Mouse (Mus musculus) heart, postnatal 10 days (tissue): ENCODE data around the gene Aip. TPM values are rescaled to one million over a fixed set of nuclear protein-coding genes. Genes with fewer than 3 reads are reported as not detected.
A peak's percentile ranks its signal among the peaks of the same experiment; 100 is the strongest.

ENCODE experiments used
- DNase-seq, 2 experiments: peaks; one replicate each; pipeline ENCODE4 v3.0.0; 2021
- intact Hi-C: fragments of 180-260 bp; cut with DNase I; formaldehyde crosslinking; loops from one replicate; pipeline ENCODE4 v1.15.1; 2025
- total RNA-seq, 2 experiments: library from RNA; stranded (reverse); gene quantifications; 2 replicates each; pipeline ENCODE4 v1.2.3; 2021

Aip gene
- total RNA-seq, 2 experiments from 2014 or later, result 47.7 to 62.6 TPM

DNA sequence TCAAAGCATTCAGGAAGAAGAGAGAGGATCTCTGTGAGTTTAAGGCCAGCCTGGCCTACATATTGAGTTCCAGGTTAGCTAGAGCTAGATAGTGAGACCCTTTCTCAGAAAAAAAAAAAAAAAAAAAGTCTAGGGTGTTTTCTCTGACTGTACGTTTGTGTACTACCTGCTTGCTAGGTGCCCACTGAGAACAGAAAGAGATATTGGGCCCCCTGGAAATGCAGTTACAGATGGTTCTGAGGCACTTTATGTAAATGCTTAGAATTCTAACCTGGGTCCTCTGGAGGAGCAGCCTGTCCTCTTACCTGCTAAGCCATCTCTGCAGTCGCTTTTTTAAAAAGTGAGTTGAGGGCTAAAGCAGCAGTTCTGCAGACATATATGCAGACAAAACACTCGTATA lies 29.9 kb downstream of the Aip start:
- DNase-seq, result no peak
- intact Hi-C loops, result no loop called here

DNA sequence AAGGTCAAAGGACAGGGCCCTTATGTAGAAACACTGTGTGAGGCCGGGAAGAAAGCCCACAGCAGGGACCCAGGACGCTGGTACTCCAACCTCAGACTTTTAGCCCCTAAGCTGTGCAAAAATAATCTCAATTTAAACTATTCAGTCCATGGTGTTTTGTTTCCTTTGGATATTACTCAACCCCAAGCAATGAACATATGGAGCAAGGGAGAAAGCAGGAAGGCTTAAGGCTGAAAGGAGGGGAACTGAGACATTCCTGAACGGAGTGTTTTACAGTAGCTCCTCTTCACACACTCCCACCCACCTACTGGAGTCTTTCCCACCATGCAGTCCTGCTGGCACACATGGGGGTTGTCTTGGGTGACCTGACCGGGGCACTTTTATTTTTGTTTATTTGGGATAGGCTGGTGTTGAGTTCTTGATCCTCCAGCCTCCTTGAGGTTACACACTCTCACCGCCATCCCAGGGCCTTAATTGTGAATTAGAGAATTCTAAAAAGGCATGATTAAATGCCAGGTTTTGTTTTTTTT lies 30.8 kb downstream of the Aip start:
- intact Hi-C loops, result no loop called here
- DNase-seq, result no peak

GRCm38 (mm10) chr19:4094348-4094747 lies 31.3 kb downstream of the Aip start:
- intact Hi-C loops, result no loop called here
- no peak for DNase-seq

GRCm38 (mm10) chr19:4093772-4094171 lies 31.9 kb downstream of the Aip start:
- intact Hi-C loops, result no loop called here
- no peak for DNase-seq

- no peak for DNase-seq
- intact Hi-C loops, result no loop called here
Observed at GRCm38 (mm10) chr19:4092750-4093149, 32.9 kb downstream of the Aip start.

DNA sequence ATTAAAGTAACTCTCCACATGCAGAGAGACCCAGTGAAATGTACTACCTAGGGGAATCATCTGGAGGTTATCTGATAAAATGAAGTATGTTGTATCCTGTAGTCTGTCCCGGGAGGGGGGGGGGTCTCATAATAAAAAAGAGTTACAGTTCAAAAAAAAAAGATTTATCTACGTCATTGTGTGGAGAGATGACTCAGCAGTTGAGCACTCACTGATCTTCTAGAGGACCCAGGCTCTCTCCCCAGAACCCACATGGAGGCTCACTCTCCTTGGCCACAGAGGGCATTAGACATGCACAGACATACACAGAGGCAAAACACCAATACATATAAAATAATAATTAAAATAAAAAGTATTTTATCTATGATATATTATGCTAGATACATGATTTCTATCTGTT lies 34.3 kb downstream of the Aip start:
- DNase-seq, result no peak
- intact Hi-C loops, result no loop called here

GRCm38 (mm10) chr19:4090446-4090845 lies 35.2 kb downstream of the Aip start:
- intact Hi-C loops, result no loop called here
- DNase-seq, result no peak

DNA sequence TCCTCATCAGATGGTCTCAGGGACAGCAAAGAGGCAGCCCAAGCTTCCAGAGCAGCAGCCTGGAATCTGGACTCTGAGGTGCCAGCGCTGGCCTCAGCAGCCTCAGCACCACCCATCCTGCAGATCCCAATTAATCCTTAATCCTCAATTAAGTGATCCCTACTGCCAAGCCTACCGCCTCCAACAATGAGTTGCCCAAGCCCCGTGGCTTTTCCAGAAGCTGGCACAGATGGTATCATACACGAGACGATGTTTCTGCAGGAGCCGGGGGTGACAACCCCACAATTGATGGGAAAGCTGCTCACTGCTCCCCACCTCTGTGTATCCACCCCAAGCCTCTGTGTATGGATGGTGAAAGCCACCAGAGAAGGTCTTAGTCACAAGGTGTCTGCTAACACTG lies 36.5 kb downstream of the Aip start:
- intact Hi-C loops, result no loop called here
- no peak for DNase-seq

DNA sequence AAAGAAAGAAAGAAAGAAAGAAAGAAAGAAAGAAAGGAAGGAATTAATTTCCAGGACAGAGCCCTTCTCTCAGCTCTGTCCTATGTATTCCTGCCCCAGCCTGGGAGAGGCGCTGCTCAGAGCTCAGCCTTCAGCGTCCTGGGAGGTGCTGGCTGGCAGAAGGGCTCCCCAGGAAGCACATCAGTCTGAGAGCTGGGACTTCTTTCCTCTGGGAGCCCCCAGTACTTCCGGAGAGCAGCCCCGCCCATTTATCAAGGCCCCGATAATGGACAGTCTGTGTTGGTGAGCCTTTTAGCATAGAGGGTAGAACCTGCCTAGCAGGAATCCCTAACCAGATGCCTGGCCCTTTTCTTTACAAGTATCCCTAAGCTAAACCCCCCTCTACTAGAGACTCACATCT lies 37.5 kb downstream of the Aip start:
- intact Hi-C loops, result no loop called here
- DNase-seq, result no peak

GRCm38 (mm10) chr19:4087090-4087489 lies 38.6 kb downstream of the Aip start:
- intact Hi-C loops, result no loop called here
- DNase-seq, result peak; percentile 42 to 55

DNA sequence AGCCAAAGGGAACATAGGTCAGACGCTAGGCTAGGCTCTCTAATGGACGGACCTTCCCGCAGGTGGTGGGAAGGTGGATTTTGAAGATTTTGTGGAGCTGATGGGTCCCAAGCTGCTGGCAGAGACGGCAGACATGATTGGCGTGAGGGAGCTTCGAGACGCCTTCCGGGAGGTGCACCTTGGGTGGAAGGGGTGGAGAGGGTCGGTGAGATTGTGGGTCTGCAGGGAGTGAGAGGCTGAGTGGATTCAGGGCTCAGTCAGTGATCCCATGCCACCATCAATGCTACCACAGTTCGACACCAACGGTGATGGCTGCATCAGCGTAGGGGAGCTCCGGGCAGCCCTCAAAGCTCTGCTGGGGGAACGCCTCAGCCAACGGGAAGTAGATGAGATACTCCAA lies 39.5 kb downstream of the Aip start:
- intact Hi-C loops, result no loop called here
- DNase-seq, result no peak

DNA sequence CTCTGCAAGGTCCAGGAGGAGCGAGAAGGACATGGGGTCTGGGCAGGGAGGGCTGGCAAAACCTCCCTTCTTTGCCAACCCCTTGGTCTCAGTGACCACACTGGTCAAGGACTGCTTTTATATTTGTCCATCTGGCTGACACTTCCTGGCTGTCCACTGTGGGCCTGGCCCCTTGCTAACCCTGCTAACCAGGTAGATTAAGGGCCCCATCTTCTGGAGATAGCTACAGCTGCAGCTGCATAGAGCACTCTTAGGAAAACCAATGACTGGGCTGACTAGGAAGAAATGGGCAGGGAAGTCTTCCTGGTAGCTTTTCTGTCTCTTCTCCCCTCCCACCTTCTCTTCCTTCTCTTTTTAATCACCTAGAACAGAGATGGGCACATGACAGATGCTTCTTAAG lies 40.7 kb downstream of the Aip start:
- peak in 1 of 2 experiments; percentile 16 for DNase-seq
- intact Hi-C loops, result loop anchor here (2.0 to 5.0 kb wide), 2 partner anchors 32 to 68 kb away; no protein-coding TSS in a partner anchor

DNA sequence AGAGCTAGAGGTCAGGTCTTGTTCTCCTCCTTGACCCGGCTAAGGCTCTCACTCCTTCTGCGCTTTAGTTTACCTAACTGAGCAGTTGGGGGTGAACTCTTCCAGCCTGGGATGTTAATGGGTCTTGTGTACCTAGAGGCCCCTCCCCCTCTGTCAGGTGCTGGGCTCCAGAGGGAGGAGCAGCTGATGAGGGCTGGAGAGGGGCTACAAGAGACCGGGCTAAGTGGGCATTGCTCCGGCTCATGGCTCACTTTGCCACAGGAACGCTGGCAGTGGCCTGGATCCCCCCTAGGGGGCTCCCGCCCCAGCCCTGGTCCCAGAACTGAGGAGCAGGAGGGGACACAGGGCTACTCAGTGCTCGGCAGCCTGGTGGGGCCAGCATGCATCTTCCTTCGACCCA lies 41.8 kb downstream of the Aip start:
- no peak for DNase-seq
- intact Hi-C loops, result loop anchor here (2.0 to 5.0 kb wide), 2 partner anchors 31 to 67 kb away; no protein-coding TSS in a partner anchor

DNA sequence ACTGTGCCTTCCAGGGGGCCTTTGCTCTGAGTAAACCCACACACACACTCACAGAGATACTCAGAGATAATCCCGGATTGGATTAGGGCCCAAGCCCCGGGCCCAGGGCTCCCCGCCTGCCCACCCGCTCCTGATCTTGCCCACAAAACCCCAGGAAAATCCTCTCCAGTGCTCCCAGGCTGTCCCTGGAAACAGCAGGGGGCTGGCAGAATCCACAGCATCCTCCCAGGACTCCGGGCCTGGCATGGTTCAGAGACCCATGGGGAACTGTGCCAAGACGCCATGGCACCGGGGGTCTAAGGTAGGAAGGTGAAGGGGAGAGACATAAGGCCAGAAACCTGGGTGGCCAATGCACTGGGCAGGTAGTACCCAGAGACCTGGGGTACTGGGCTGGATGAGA lies 42.3 kb downstream of the Aip start:
- no peak for DNase-seq
- intact Hi-C loops, result loop anchor here (5.0 kb wide), 1 partner anchor 66 kb away; no protein-coding TSS in a partner anchor

DNA sequence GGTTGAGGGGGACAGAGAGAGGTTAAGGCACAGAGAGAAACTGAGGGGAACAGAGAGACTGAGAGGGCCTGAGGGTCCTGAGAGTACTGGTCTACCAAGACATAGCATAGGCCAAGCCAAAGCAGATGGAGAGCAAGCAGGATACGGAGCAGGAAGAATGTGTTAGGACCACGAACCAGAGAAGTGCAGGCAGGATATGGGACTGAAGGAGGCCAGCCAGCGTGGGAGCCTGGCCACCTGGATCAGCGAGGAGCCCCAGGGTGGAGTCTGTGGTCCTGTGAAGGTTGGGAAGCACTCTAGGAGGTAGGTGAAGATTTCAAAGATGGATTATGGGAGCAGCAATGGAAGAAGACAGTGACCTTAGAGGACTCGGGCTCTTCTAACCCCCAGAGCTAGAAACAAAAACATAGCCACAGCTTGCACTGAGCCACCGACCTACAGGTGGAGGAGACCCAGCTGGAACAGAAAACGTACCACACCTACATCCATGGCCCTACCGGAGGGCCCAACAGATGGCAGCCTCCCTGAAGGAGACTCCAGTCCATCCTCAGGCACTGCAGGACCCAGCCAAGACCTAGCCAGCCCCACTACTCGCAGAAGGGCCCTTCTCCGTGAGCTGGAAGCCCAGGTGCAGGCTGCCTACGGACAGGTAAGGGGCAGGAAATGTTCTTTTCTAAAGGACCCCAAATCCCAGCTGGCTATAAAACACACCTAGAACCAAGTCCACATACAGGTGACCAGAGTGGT lies 43.3 kb downstream of the Aip start:
- intact Hi-C loops, result loop anchor here (5.0 kb wide), 1 partner anchor 65 kb away; no protein-coding TSS in a partner anchor
- DNase-seq, result no peak

DNA sequence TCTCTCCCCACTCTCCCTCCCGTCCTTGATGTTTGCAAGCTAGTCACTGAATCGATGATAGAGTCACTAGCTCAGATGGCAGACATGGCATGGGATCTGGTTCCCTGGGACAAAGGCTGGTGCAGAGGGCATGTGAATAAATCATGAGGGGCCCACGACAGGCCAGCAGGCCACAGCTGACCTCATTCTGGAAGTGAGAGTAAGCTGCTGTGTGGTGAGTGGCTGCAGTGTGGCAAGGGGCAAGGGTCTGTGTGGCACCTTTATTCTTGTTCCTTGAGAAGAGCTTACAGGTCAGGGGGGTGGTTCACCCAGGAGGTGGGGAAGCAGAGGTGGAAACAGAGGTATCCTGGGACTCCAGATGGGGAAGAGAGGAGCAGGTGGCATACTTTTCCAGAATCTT lies 44.3 kb downstream of the Aip start, which contains the start of gene Cabp2:
Gene Cabp2 (plus strand): TSS at position 185 of the 400 bp plus-strand sequence.
- DNase-seq, result no peak
- intact Hi-C loops, result loop anchor here (5.0 kb wide), 1 partner anchor 64 kb away; no protein-coding TSS in a partner anchor

DNA sequence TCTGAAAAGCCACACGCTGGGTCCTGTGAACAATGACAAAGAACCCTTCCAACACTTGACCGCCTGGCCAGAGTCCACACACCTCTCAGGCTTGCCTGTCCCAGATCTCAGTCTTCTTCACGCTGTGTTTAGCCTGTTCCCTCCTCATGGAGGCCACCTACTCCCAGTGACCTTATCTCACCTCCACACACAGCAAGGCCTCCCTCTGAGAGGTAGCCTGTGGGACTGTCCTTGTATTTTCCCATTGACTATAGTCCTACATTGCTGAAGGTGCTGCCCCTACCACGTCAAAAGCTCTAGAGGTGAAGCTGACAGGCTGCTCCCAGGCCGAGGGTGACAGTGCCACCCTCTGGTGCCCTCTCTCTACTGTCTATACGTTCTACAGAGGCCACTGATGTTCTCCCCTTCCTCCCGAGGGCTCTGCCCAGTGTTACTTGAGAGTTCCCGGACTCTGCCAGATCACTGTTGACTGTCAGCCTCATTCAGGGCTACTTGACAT lies 45.1 kb downstream of the Aip start:
- DNase-seq, result no peak
- intact Hi-C loops, result loop anchor here (5.0 kb wide), 1 partner anchor 63 kb away; no protein-coding TSS in a partner anchor

DNA sequence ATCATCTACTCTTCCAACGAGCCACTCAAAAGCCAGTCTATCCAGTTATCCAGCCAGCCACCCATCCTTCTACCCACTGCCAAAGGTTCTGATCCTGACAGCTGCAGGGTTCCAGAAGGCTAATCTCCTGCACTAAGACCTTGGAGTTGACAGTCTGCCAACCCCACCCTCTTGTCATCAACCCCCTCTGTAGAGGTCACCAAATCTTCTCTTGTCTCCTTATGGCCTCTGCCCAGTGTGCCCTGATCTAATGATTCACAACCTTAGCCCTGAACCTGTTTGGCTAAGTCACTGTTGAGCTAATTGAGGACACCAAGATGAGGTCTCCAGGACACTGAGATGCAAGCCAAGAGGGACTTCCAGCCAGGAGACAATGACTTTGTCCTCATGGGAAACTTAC lies 46.1 kb downstream of the Aip start:
- no peak for DNase-seq
- intact Hi-C loops, result no loop called here

GRCm38 (mm10) chr19:4075531-4075930 lies 50.1 kb downstream of the Aip start:
- DNase-seq, result no peak
- intact Hi-C loops, result no loop called here

DNA sequence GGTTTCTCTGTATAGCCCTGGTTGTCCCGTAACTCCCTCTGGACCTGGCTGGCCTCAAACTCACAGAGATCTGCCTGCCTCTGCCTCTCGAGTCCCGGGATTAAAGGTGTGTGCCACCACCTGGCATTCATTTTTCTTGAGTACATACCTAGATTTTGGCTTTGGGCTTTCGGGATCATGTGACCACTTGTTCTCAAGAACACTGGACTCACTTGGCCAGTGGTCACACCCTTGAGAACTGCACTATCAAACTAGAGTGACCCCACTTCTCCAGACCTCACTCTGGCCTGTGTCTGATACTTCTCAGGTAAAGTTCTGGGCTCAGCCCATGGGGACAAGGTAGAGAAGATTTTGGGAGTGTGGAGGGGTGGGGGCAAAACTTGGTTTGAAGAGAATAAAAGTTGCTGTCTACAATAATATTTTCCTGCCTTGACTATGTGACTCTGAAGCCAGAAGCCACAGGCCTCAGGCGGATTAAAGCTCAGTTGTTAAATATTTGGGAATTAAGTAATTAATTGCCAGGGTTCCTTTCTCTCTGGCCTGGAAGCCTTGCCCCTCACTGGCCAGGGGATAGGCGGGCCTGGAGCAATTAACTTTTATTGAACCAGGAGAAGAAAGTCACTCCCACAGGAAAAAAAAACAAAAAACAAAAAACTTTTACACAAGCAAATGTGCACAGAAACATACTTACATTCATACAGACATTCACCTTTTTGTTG lies 52.8 kb downstream of the Aip start:
- no peak for DNase-seq
- intact Hi-C loops, result no loop called here

DNA sequence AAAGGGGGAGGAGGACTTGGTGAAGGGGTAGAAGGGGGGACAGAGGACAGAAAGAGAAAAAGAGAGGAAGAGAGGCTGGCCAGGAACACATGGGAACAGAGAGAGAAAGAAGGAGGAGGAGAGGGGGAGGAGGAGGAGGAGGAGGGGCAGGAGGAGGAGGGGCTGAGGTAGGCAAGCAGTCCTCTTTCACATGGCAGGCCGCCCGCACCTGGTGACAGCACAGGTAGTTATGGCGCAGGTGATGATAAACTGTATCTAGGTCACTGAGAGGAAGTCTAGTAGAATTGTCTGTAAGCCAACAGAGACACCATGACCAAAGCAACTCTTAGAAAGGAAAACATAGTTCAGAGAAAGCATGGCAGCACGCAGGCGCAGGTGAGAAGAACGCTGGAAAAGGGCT lies 54.3 kb downstream of the Aip start:
- no peak for DNase-seq
- intact Hi-C loops, result no loop called here
